Mouse (Mus musculus) lung, postnatal 10 days (tissue): ENCODE results near the gene Dlx5.

Experiments
- DNase-seq: peaks from one replicate; pipeline ENCODE4 v3.0.0; 2021

The Dlx5 gene

GRCm38 (mm10) chr6:6881638-6882190 lies at the start of gene Dlx5:
Gene Dlx5, minus strand, starts transcription at chr6:6882085.
- DNase-seq, result peak; percentile 32

GRCm38 (mm10) chr6:6931507-6931906 lies 49.6 kb upstream of the Dlx5 start:
- DNase-seq, result no peak

DNA sequence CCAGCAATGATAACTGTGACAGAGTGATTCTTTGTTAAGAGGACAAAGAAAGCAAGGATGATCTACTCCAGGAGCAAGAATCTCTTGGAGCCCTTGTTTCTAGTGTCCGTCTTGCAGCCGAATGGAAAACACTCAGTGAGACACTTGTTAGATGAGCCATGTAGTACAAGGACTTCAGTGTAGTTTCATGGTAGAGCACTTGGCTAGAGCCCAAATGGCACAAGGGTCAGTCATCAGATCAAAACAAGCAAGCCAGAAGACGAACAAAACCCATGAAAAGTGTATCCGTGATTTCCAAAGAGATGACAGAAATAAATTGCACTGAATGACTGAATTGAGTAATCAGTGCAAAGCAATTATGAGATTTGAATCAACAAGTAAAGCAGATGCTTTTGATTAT lies 48.9 kb upstream of the Dlx5 start:
- DNase-seq, result no peak

GRCm38 (mm10) chr6:6925264-6925663 lies 43.4 kb upstream of the Dlx5 start:
- DNase-seq, result no peak

- no peak for DNase-seq
These were observed 35.4 kb upstream of the Dlx5 start for GRCm38 (mm10) chr6:6917334-6917733.

GRCm38 (mm10) chr6:6915526-6915915 lies 33.6 kb upstream of the Dlx5 start:
- no peak for DNase-seq

- DNase-seq, result peak; percentile 64
These were observed 33.1 kb upstream of the Dlx5 start for GRCm38 (mm10) chr6:6914849-6915525.

- DNase-seq, result no peak
These were observed 32.4 kb upstream of the Dlx5 start for GRCm38 (mm10) chr6:6914304-6914703.

DNA sequence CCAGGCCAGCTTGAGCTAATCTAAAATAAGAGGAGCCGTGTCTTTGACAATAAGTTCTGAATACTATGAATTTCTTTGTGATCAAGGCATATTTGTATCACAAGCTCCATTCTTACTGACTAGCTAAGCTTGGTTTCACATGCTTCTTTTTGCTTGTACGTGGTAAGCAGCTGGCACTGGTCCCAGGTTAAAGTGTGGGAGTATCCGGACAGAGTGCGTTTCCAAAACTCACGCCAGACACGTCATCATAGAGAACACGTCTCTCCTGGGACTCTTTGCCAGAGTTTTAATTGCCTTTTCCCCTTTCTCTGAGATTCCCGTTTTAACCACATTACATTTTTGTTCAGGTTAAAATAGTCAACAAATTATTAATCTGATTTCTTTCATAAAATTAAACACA lies 27.7 kb upstream of the Dlx5 start:
- peak; percentile 69 for DNase-seq

- no peak for DNase-seq
These were observed 8.2 kb upstream of the Dlx5 start for GRCm38 (mm10) chr6:6890047-6890446.

- no peak for DNase-seq
These were observed 4.3 kb upstream of the Dlx5 start for GRCm38 (mm10) chr6:6886225-6886624.

DNA sequence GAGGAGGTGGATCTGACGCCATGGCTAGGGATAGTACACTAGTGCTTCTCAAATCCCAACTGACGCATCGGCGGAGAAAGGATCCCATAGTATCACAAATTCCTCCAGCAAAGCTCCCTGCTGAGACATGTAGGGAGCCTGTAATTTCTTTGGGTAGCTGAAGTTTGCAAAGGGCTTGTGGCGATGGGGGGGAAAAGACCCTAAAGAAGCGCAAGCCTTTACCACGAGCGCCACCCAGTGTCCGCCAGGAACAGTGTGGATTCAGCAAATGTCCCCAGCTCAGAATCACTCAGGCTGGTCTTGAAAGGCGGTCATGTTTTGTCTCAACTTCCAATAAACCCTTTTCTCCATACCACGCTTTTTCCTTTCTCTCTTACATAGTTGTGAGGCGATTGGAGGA lies 3.0 kb upstream of the Dlx5 start:
- peak; percentile 66 for DNase-seq

GRCm38 (mm10) chr6:6882266-6882797 lies 447 bp upstream of the Dlx5 start:
- DNase-seq, result no peak

- DNase-seq, result no peak
These were observed 709 bp downstream of the Dlx5 start for GRCm38 (mm10) chr6:6881115-6881637.

- no peak for DNase-seq
These were observed 1.3 kb downstream of the Dlx5 start for GRCm38 (mm10) chr6:6880361-6881114.

- no peak for DNase-seq
These were observed 2.2 kb downstream of the Dlx5 start for GRCm38 (mm10) chr6:6879371-6880325.

GRCm38 (mm10) chr6:6878841-6879291 lies 3.0 kb downstream of the Dlx5 start:
- DNase-seq, result no peak

DNA sequence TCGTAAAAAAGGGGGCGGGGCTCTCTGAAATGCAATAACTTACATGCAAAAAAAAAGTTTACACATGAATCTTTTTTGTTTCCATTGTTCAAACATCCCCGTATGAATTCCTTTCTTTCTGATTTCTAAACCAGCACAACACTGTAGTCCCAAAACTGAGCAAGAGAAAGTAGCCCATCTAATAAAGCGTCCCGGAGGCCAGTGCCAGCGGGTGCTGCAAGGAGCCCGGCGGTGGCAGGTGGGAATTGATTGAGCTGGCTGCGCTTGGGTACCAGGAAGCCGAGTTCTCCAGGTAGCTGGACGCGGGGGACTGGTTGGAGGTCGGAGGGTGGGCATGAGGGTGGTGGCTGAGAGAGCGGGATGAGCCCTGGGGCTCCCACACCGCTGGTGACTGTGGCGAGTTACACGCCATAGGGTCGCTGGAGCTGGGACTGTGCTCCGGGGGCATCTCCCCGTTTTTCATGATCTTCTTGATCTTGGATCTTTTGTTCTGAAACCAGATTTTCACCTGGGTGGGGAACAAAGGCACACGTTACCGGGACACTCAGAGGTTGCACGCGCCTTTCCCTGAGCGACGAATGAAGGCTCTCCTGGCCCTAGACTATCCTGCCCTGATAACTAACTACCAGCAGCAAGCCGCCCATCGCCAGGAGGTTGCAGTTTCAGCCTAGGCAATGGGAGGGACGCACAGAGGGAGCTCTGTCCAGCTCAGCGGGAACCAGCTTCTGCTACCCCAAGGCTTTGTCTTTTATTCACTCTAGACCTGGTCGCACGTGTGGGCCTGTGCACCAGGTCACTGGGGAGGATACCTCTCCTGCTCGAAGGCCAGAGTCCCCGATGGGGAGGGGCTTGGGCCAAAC lies 3.7 kb downstream of the Dlx5 start:
- DNase-seq, result no peak

- DNase-seq, result no peak
These were observed 4.5 kb downstream of the Dlx5 start for GRCm38 (mm10) chr6:6877346-6877910.

- no peak for DNase-seq
These were observed 5.2 kb downstream of the Dlx5 start for GRCm38 (mm10) chr6:6876731-6877130.

DNA sequence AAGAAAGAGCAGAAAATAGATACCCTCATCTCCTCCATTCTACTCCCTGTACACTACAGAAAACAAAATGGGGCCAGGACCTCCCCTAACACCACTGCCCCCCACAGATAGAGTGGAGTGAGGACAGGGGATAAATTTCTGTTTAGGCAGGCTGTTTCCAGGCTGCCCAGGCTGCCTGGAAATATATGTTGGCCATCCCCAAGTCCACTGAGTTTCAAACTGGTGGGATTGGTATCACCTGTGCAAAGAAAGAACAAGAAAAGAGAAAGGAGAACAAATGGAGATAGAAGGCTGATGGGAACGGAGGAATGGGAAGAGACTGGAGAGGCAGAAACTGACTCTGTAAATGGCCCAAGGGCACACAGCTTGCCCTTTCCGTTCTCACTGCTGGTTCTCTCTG lies 5.7 kb downstream of the Dlx5 start:
- DNase-seq, result no peak
